Mouse (Mus musculus) bone marrow macrophage, adult 2 months (primary cell): Measurements from ENCODE around the gene Glrx.

Source experiments
- CTCF ChIP-seq: IDR thresholded peaks from 2 replicates; pipeline ENCODE4 v1.5.1; 2012; ENCODE audit warnings: low read depth, mild to moderate bottlenecking, low read length, moderate library complexity
- POLR2A ChIP-seq: IDR thresholded peaks from 2 replicates; pipeline ENCODE4 v1.6.1; 2012; ENCODE audit warnings: mild to moderate bottlenecking, low read depth, low read length, borderline replicate concordance

DNA sequence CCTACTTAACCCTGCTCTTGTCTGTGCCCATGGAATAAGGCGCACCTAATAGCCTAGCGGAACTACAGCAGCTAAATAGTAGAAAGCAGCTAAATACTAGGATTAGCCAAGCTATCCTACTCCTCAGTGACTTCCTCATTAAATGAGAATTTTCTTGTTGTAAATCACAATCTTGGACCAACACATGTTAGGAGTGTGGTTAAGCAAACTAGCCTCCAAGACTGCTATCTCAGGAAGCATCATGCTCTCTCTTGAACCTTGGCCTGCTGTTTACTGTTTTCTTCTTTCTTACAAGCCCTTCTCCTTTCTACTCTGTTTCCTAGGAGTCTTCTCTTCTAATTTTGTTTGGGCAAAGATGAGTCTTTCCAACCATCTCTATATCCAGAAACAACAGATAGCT lies 22.5 kb upstream of the Glrx start:
- TF ChIP-seq CTCF: no peak
- no peak for TF ChIP-seq POLR2A
